In the genomic region with DNA sequence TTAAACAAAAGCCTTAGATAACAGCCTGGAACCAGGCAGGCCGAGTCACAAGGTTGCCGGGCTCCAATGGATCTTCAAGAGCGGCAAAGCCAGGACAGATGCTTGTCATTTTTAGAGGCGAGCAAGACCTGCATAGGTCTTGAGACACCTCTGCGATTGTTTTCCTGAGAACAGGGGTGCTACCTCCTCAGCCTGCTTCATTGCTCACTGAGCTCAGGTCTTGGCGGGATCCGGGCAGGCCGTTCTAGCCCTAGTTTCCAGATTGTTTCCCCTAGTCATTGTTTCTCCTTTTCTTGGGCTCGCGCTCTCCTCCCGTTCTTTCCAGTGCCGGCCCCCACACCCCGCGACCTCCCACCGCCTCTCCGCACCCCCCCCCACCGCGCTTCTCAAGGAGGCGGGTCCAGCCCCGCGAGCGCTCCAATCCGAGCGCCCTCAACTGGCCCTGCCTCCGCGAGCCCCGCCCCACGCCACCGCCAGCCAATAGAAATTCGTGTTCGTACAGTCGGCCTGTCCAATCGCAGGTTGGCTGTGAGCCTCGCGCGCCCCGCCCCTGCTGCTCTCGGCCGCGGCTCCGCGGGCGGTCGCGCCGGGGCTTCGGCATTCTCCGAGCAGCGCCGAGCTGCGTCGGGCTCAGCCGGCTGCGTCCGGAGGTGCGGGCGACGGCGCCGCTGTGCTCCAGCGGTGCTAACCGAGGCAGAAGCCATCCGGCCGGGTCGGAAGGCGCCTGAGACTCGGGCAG, we compare ENCODE assay signal across 8 mouse cellular contexts. TPM values are rescaled to one million over a fixed set of nuclear protein-coding genes. Genes with fewer than 3 reads are reported as not detected.
DNase-seq lines count a peak whose midpoint lies in the region; ATAC-seq and TF ChIP-seq lines count a peak whose summit lies in the region.

A gene (plus strand): TSS at position 600 of the 739 bp plus-strand sequence.

- peak within 1 kb of the TSS; percentile 99 for H3K27ac ChIP-seq in cortical plate, adult 2 months (ENCODE audit: insufficient read depth, low read length)

- intact Hi-C loops in left cerebral cortex, postnatal 10 days (cut with DNase I), result loop anchor here (5.0 kb wide), 1 partner anchor 48 kb away; no protein-coding TSS in a partner anchor

- no peak for TF ChIP-seq CTCF in cortical plate, adult 2 months (IDR thresholded peaks at IDR 0.05; ENCODE audit: extremely low read depth, insufficient read depth, low read length)

- H3K4me3 ChIP-seq in cortical plate, adult 2 months (ENCODE audit: insufficient read depth, low read length), result peak within 1 kb of the TSS; percentile 67

- TF ChIP-seq POLR2A in cortical plate, adult 2 months (IDR thresholded peaks at IDR 0.05; ENCODE audit: extremely low read depth, insufficient read depth, low read length), result peak; percentile 85

- peaks cover 4% of the 10 kb centered on the region; the same call in 1 of the 2 replicates for H3K4me1 ChIP-seq in cortical plate, adult 2 months (ENCODE audit: control insufficient read depth, insufficient read depth, low read length)

- ATAC-seq in activated CD4-positive, CD25-positive, alpha-beta regulatory T cell, adult 4 months, result peak; percentile 82
- ATAC-seq in inflammation-experienced regulatory T-cells, adult 6 months, result peak; percentile 87
- ATAC-seq in megakaryocyte-erythroid progenitor cell, adult 5-6 weeks (replicated peaks; ENCODE audit: low FRiP score, low TSS enrichment, poor library complexity, severe bottlenecking), result peak; percentile 91

- DNase-seq in gastrocnemius, postnatal 10 days, result peak; percentile 100
- DNase-seq in left cerebral cortex, postnatal 10 days (ENCODE audit: extremely low spot score in 1 of 2, low spot score in 2 of 2), result peak; percentile 98 to 100
- peak; percentile 99 for DNase-seq in right cerebral cortex, postnatal 25 days
- peak; percentile 99 to 100 for DNase-seq in urinary bladder, postnatal 4 days (ENCODE audit: low spot score in 2 of 2)

RNA-seq across cellular contexts. Expression of the gene that starts here (rescaled TPM):
- polyA plus RNA-seq in activated CD4-positive, CD25-positive, alpha-beta regulatory T cell, adult 4 months (2017; shearing (Covaris generic)), result 10 to 100 TPM; 40.3 to 47.5 TPM
- polyA plus RNA-seq in cortical plate, adult 2 months (2012; rRNA removed), result 39.2 and 46.7 TPM in 2 replicates
- 1 to 10 TPM; 5.5 to 8.6 TPM for total RNA-seq in gastrocnemius, postnatal 10 days (2021)
- polyA plus RNA-seq in inflammation-experienced regulatory T-cells, adult 6 months (2017; shearing (Covaris generic)), result 10 to 100 TPM; 40.7 to 52.4 (median 50.7) TPM
- total RNA-seq in left cerebral cortex, postnatal 10 days (2021), result 10 to 100 TPM; 28.2 to 28.9 TPM
- total RNA-seq in megakaryocyte-erythroid progenitor cell, adult 5-6 weeks (2014; fragmentation: Nextera tagmentation), result 1.5 and 2.9 TPM in 2 replicates
- 0.34 and 2.3 TPM in 2 replicates for total RNA-seq in megakaryocyte-erythroid progenitor cell, adult 5-6 weeks (2017)

Comparison
In these comparisons a context has a peak if more than half of its experiments do, and no peak if none do; other contexts are left out.
1. Peak in every context shown above with its lines: DNase-seq, ATAC-seq, H3K4me3 ChIP-seq and H3K27ac ChIP-seq.